Mouse (Mus musculus): ENCODE results near the gene Tfrc. TPM values are rescaled to one million over a fixed set of nuclear protein-coding genes. Genes with fewer than 3 reads are reported as not detected.

The Tfrc gene
- polyA plus RNA-seq, 1 experiment, result 1.3 TPM

DNA sequence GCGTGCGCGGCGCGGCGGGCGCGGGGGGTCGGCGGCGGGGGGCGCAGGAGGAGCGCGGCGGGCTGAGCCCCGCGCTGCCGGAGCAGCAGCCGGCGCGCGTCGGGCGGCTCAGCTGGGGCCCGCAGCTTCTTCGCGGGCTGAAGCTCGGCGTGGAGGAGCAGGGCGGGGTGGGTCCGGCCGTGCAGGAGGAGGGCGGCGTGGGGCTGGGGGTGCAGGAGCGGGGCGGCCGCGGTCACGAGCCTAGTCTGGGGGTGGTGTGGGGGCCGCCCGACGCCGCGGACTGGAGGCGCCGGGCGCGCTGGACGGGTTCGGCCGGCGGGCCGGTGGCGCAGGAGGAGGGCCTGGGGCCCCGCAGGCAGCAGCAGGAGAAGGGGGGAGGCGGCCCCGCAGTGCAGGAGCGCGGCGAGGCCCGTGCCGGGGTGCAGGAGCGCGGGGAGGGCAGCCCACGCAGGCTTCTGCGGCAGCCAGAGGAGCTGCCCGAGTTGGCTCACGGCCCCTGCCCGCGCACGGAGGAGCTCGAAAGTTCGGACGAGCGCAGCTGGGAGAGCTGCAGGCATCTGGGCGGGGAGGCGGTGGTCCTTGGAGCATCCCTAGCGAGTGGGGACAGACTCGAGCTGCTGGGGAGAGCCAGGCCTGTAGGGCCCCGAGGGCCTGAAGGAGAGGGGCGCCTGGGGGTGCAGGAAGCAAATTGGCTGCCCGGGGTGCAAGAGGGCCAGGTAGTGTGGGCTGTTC is 35.5 kb downstream of the Tfrc start:
- no peaks in the 10 kb centered on the region for H3K9me3 ChIP-seq

DNA sequence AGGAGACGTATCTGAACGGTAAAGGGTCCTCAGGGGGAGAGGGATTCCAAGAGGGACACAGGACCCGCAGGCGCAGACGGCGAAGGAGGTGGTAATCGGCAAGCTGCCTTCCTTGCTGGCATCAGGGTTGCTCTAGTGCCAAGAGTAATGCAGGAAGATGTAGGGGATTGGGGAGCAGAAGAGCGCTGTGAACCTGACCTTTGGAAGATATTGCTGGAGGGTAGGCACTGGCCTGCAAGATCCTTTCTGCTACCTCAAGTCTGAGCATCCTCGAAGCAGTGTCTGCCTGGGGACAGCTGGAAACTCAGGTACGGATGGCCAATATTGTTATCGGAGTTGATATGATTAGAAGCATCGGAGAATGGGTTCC is 36.1 kb downstream of the Tfrc start:
- Histone ChIP-seq H3K9me3 (no peaks in the 10 kb centered on the region), H3K4me3 (replicated peaks) (peak overlapping the region; percentile 95), H3K36me3 (replicated peaks; ENCODE audit: low read length) (peaks cover 4% of the 10 kb centered on the region), H3K4me1 (peaks cover 67% of the 10 kb centered on the region), H3K27me3 (replicated peaks) (peaks cover 8% of the 10 kb centered on the region)
- TF ChIP-seq FLI1 (IDR thresholded peaks at IDR 0.05; ENCODE audit: low read length) (no peak), GATA1 (IDR thresholded peaks at IDR 0.05; ENCODE audit: borderline replicate concordance, low read length) (no peak)

More for the DNA sequence above, 35.5 kb downstream of the Tfrc start:
- peak overlapping the region; percentile 95 for H3K4me3 ChIP-seq (replicated peaks)
- H3K36me3 ChIP-seq (replicated peaks; ENCODE audit: low read length), result peaks cover 4% of the 10 kb centered on the region
- TF ChIP-seq FLI1 (IDR thresholded peaks at IDR 0.05; ENCODE audit: low read length) (no peak), GATA1 (IDR thresholded peaks at IDR 0.05; ENCODE audit: borderline replicate concordance, low read length) (no peak)
- peaks cover 8% of the 10 kb centered on the region for H3K27me3 ChIP-seq (replicated peaks)
- peaks cover 63% of the 10 kb centered on the region for H3K4me1 ChIP-seq

DNA sequence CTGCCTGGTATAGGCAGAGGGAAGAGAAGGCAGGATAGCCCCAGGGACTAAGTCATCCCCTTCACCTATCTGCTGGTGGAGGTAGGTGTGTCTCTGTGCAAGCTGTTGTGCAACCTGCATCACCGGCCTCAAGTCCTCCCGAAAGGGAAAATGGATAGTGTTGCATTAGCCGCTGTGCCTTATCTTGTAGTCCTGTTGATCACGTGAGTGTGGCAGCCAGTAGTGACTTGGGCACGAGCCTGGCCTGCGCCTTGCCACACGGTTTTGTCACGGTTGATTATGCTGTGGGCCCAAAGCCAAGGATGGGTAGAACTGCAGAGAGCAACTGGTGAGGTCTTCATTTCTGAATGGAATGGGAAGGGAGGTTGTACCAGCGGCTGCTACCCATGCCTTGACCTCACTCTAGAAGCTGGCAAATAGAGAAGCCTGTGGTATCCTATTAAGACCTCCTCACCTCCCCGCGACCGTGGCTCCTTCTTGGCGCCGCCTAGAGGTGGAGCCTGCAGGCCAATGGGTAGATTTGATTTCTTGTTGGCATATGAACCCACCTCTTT is 36.7 kb downstream of the Tfrc start:
- Histone ChIP-seq H3K4me1 (peaks cover 71% of the 10 kb centered on the region), H3K36me3 (replicated peaks; ENCODE audit: low read length) (peaks cover 4% of the 10 kb centered on the region), H3K4me3 (replicated peaks) (peak overlapping the region; percentile 95), H3K27me3 (replicated peaks) (peaks cover 8% of the 10 kb centered on the region), H3K9me3 (no peaks in the 10 kb centered on the region)
- TF ChIP-seq GATA1 (IDR thresholded peaks at IDR 0.05; ENCODE audit: borderline replicate concordance, low read length) (no peak), FLI1 (IDR thresholded peaks at IDR 0.05; ENCODE audit: low read length) (no peak)

- no peaks in the 10 kb centered on the region for H3K9me3 ChIP-seq
- TF ChIP-seq FLI1 (IDR thresholded peaks at IDR 0.05; ENCODE audit: low read length), result no peak
- peaks cover 4% of the 10 kb centered on the region for H3K36me3 ChIP-seq (replicated peaks; ENCODE audit: low read length)
- peak overlapping the region; percentile 95 for H3K4me3 ChIP-seq (replicated peaks)
- H3K27me3 ChIP-seq (replicated peaks), result peaks cover 8% of the 10 kb centered on the region
- peaks cover 77% of the 10 kb centered on the region for H3K4me1 ChIP-seq
These were observed 37.3 kb downstream of the Tfrc start for GRCm38 (mm10) chr16:32646014-32646413.

- Histone ChIP-seq H3K27me3 (replicated peaks) (no peaks in the 10 kb centered on the region), H3K4me1 (peaks cover 80% of the 10 kb centered on the region)
- no peak for TF ChIP-seq GATA1 (IDR thresholded peaks at IDR 0.05; ENCODE audit: borderline replicate concordance, low read length)
- TF ChIP-seq FLI1 (IDR thresholded peaks at IDR 0.05; ENCODE audit: low read length), result no peak
These were observed 39.0 kb downstream of the Tfrc start for GRCm38 (mm10) chr16:32647712-32648111.

GRCm38 (mm10) chr16:32650461-32650860 is 41.7 kb downstream of the Tfrc start:
- Histone ChIP-seq H3K4me1 (peaks cover 93% of the 10 kb centered on the region), H3K27me3 (replicated peaks) (no peaks in the 10 kb centered on the region), H3K4me3 (replicated peaks) (peak overlapping the region; percentile 84), H3K9me3 (no peaks in the 10 kb centered on the region), H3K36me3 (replicated peaks; ENCODE audit: low read length) (peaks cover 18% of the 10 kb centered on the region)
- TF ChIP-seq GATA1 (IDR thresholded peaks at IDR 0.05; ENCODE audit: borderline replicate concordance, low read length) (no peak), FLI1 (IDR thresholded peaks at IDR 0.05; ENCODE audit: low read length) (no peak)

More at GRCm38 (mm10) chr16:32647712-32648111, 39.0 kb downstream of the Tfrc start:
- Histone ChIP-seq H3K36me3 (replicated peaks; ENCODE audit: low read length) (peaks cover 4% of the 10 kb centered on the region), H3K9me3 (no peaks in the 10 kb centered on the region), H3K4me3 (replicated peaks) (no peak overlapping the region)

DNA sequence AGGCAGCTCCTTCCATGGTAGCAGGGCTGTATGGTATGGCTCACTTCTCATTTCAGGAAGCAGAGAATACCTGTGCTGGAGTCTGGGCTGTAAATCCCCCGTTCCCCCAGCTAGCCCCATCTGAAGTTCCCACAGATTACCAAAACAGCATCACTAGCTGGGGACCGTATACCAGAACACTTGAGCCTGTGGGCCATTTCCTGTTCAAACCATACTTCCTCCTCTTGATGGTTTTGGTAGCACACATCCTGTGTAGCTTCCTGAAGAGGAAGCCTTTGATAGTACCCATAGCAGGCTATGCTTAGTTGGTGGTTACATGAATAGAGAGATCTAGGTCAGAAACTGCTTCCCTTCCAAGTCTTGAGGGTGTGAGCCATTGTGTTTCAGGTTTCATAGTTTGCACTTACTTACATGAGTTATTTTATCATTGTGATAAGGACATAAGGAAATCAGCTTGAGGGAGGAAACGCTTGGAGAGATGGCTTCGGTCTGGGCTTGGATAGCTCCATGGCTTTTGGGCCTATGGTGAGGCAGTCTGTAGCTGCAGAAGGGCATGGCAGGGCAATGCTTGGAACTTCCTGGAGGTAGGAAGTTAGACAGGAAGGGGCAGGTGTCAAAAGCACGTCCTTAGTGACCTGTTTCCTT is 42.4 kb downstream of the Tfrc start:
- Histone ChIP-seq H3K4me1 (peaks cover 93% of the 10 kb centered on the region), H3K9me3 (no peaks in the 10 kb centered on the region), H3K27me3 (replicated peaks) (no peaks in the 10 kb centered on the region), H3K36me3 (replicated peaks; ENCODE audit: low read length) (peaks cover 19% of the 10 kb centered on the region), H3K4me3 (replicated peaks) (peak overlapping the region; percentile 84)
- peak; percentile 97 for TF ChIP-seq FLI1 (IDR thresholded peaks at IDR 0.05; ENCODE audit: low read length)
- peak; percentile 22; the same call in 2 of the 3 replicates for TF ChIP-seq GATA1 (IDR thresholded peaks at IDR 0.05; ENCODE audit: borderline replicate concordance, low read length)

DNA sequence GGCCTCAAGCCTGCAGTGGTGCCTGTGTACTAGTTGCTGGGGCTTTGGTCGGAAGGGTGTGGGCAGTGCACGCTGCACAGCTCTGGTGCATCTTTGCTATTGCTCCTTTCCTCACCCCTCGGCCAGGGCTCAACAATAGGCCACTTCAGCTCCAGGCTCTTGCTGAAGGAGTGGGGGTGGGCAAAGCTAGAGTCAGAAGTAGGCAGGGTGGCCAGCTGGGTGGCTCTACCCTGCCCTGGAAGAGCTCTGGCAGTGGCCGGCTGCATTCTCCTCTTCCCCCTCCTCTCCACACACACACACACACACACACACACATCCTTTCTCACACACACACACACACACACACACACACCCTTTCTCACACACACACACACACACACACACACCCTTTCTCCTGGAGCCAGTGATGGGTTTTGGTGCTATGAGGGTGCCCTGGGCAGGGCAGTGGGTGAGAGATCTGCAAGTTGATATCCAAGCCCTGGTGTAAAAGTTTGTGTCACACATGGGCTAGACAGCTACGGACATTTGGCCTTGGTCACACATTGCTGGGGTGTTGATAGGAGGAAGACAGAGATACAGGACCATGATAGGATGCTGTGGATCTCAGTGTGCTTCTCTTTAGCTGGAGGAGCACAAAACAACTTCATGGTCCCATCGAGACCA is 45.5 kb downstream of the Tfrc start:
- H3K4me3 ChIP-seq (replicated peaks), result peak overlapping the region; percentile 57
- H3K36me3 ChIP-seq (replicated peaks; ENCODE audit: low read length), result peaks cover 33% of the 10 kb centered on the region
- no peaks in the 10 kb centered on the region for H3K27me3 ChIP-seq (replicated peaks)
- no peaks in the 10 kb centered on the region for H3K9me3 ChIP-seq
- peaks cover 96% of the 10 kb centered on the region for H3K4me1 ChIP-seq
- TF ChIP-seq GATA1 (IDR thresholded peaks at IDR 0.05; ENCODE audit: borderline replicate concordance, low read length) (no peak), FLI1 (IDR thresholded peaks at IDR 0.05; ENCODE audit: low read length) (no peak)

- H3K4me1 ChIP-seq, result peaks cover 99% of the 10 kb centered on the region
- H3K9me3 ChIP-seq, result no peaks in the 10 kb centered on the region
- no peaks in the 10 kb centered on the region for H3K27me3 ChIP-seq (replicated peaks)
- TF ChIP-seq GATA1 (IDR thresholded peaks at IDR 0.05; ENCODE audit: borderline replicate concordance, low read length) (no peak), FLI1 (IDR thresholded peaks at IDR 0.05; ENCODE audit: low read length) (no peak)
- no peak overlapping the region for H3K4me3 ChIP-seq (replicated peaks)
- peaks cover 33% of the 10 kb centered on the region for H3K36me3 ChIP-seq (replicated peaks; ENCODE audit: low read length)
These were observed 46.8 kb downstream of the Tfrc start for GRCm38 (mm10) chr16:32655534-32655933.
